Mouse (Mus musculus) heart, adult 2 months (tissue): Measurements from ENCODE around the gene Sdk2. TPM values are rescaled to one million over a fixed set of nuclear protein-coding genes. Genes with fewer than 3 reads are reported as not detected.

Source experiments
- DNase-seq, 2 experiments: peaks; one replicate each; pipeline ENCODE4 v3.0.0; 2021
- H3K27ac ChIP-seq: fragments of 200-600 bp; 2 replicates; pipeline ENCODE4 v1.8.1; 2022
- H3K27me3 ChIP-seq: fragments of 200-500 bp; 2 replicates; pipeline ENCODE4 v1.6.1; 2012; ENCODE audit warnings: mild to moderate bottlenecking, low read length, inconsistent platforms, mixed read lengths; ENCODE audit not compliant: control insufficient read depth, insufficient read depth
- H3K36me3 ChIP-seq: fragments of 200-500 bp; 2 replicates; pipeline ENCODE4 v1.6.1; 2012; ENCODE audit warnings: low read length, inconsistent platforms; ENCODE audit not compliant: control insufficient read depth, insufficient read depth
- H3K4me1 ChIP-seq: fragments of 200-500 bp; 2 replicates; pipeline ENCODE4 v1.6.1; 2011; ENCODE audit warnings: low read length; ENCODE audit not compliant: control insufficient read depth, insufficient read depth
- H3K4me3 ChIP-seq: fragments of 200-600 bp; 2 replicates; pipeline ENCODE4 v1.8.1; 2022
- H3K79me2 ChIP-seq: fragments of 200-500 bp; replicated peaks from 2 replicates; pipeline ENCODE4 v1.6.1; 2012; ENCODE audit warnings: mild to moderate bottlenecking, inconsistent platforms, low read length, moderate library complexity, mixed read lengths; ENCODE audit not compliant: control insufficient read depth, insufficient read depth
- H3K9ac ChIP-seq: fragments of 200-500 bp; 2 replicates; pipeline ENCODE4 v1.6.1; 2012; ENCODE audit warnings: low read depth, mild to moderate bottlenecking, control low read depth, inconsistent platforms, low read length, mixed read lengths
- CTCF ChIP-seq: fragments of 200-600 bp; IDR thresholded peaks from 2 replicates; pipeline ENCODE4 v1.8.1; 2022; ENCODE audit warnings: antibody characterized with exemption, mild to moderate bottlenecking, moderate library complexity
- EP300 ChIP-seq: fragments of 200-500 bp; IDR thresholded peaks from 2 replicates; pipeline ENCODE4 v1.6.1; 2011; ENCODE audit warnings: low read depth, low read length, control low read depth; ENCODE audit not compliant: insufficient read depth
- POLR2A ChIP-seq: fragments of 200-500 bp; IDR thresholded peaks from 2 replicates; pipeline ENCODE4 v1.6.1; 2011; ENCODE audit warnings: mild to moderate bottlenecking, low read depth, low read length, control low read depth; ENCODE audit not compliant: insufficient read depth
- WGBS: fragments of 180-500 bp; shearing (Covaris S2); methylation state at CpG from one replicate; pipeline ENCODE4 v1.1.7; 2018; 5-methylcytosine and 5-hydroxymethylcytosine counted together
- intact Hi-C: fragments of 180-260 bp; cut with DNase I; formaldehyde crosslinking; loops from one replicate; pipeline ENCODE4 v1.15.1; 2025
- polyA plus RNA-seq: library from polyadenylated mRNA; depleted of rRNA; stranded (reverse); fragments of >200 nt; gene quantifications from 2 replicates; pipeline ENCODE4 v1.2.3, GENCODE M21; 2012
- total RNA-seq, 2 experiments: library from RNA; stranded (reverse); gene quantifications; 2 replicates each; pipeline ENCODE4 v1.2.3; 2021

Sdk2 gene
- total and polyA plus RNA-seq, 3 experiments = 0.49 to 1.9 (median 1.5) TPM

DNA sequence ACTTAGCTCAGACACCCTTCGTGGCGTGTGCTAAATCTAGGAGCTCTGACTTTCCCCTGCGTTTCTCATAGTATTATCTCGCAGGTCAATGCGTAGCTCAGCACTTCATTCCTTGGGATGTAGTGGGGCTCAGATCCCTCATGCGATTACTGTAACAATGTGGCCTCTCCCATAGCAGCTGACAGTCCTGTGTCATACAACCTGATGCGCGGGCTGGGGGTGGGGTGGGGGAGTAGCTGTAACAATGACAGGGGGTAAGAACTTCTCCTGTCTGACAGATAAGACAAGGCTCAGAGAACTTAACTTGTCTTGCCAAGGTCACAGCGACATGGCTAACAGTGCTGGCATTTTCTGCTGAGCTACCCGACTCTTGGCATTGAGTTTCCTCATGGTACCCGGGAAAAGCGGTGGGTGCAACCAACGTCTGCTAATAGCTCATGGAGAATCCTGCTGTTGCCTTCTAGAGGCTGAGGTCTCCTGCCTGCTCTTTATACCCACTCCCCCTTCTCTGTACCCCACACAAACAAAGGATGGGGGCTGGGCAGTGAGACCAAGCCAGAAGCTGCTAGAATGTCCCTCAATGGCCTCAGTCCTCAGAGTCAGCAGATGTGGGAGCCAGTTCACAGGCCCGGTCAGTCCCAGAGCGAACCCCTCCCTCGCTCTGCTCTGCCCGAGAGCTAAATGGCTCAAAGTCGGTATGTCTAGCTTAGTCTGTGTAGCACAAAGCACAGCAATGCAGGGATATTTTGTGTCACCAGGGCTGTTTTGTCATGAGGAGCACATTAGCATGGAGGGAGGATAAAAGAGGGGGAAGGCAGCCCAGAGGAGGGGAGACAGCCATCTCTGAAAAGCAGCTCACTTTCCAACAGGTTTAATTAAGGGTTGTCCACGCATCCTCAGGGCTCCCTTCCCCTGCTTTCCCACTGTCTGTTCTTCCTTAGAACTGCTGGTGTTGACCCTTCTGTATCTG, 269.5 kb downstream of the Sdk2 start:
- no peak overlapping the region for H3K27ac ChIP-seq
- H3K9ac ChIP-seq = no peak overlapping the region
- no peaks in the 10 kb centered on the region for H3K79me2 ChIP-seq
- no peak overlapping the region for H3K4me3 ChIP-seq
- H3K4me1 ChIP-seq = peaks cover 3% of the 10 kb centered on the region
- 76% methylated on average over 19 of the region's 19 CpGs for WGBS
- TF ChIP-seq POLR2A = no peak
- TF ChIP-seq EP300 = no peak
- no peak for TF ChIP-seq CTCF
- H3K27me3 ChIP-seq = no peaks in the 10 kb centered on the region
- intact Hi-C loops = no loop called here
- H3K36me3 ChIP-seq = no peaks in the 10 kb centered on the region
- DNase-seq = no peak

DNA sequence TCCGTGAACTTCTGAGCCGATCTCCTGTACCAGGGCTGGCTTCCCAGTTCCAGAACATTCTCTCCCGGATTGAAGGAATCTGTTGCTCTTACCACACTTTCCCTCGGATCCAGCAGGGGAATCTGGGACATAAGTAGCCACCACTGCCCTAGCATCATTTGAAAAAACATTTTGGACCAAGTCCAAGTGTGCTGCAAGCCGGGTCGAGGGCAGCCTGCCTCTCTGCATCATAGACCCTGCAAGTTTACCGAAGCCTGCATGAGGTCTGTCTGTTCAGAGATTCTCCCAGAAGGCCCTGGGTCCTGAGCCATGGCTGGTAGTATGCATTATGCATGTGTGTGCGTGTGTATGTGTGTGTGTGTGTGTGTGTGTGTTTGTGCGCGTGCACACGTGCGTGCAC, 271.0 kb downstream of the Sdk2 start:
- WGBS = 77% methylated on average over 12 of the region's 12 CpGs
- intact Hi-C loops = no loop called here
- no peaks in the 10 kb centered on the region for H3K36me3 ChIP-seq
- DNase-seq = no peak
- no peak overlapping the region for H3K4me3 ChIP-seq
- no peaks in the 10 kb centered on the region for H3K79me2 ChIP-seq
- H3K9ac ChIP-seq = no peak overlapping the region
- TF ChIP-seq CTCF (no peak), POLR2A (no peak), EP300 (no peak)
- H3K4me1 ChIP-seq = no peaks in the 10 kb centered on the region
- H3K27me3 ChIP-seq = no peaks in the 10 kb centered on the region
- H3K27ac ChIP-seq = no peak overlapping the region

DNA sequence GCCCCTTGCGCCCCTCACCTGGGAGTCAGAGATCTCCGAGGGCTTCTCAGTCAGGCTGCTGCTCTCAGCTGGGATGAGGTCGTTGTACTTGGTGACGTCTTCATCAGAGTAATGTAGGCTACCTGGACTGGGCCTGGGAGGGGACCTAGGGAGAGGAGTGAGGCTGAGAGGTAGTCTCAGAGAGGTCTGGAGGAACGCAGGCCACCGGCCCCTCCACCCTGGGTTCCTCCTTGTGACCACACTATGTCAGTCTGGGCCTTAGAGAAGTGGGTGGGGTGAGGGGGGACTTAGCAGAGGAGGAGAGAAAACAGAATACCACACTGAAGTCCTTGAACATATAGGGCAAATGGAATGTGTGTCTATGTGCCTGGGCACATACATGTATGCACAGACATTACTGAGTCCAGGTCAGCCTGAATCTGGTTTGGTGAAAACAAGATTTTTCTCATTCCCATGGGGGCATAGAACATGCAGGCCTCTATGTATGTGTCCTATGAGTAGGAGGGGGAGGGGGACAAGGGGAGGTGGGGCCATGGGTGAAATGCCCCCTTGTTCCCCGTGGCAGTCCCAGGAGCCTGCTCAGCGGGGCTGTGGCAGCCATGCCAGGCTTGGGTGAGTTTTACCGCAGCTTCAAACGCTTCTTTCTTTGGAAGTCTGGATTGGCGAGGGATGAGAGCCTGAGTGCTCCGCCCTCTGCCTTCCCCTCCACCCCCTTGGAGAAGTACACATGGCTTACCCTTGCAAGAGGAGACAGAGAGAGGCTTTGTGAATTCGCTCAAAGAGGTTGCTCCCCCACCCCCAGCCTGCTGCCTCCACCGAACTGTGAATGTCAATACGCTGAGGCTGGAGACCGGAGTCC, 275.3 kb downstream of the Sdk2 start:
- no peak for DNase-seq
- intact Hi-C loops = no loop called here
- no peak overlapping the region for H3K9ac ChIP-seq
- no peaks in the 10 kb centered on the region for H3K79me2 ChIP-seq
- H3K4me3 ChIP-seq = no peak overlapping the region
- 85% methylated on average over 16 of the region's 16 CpGs for WGBS
- no peak overlapping the region for H3K27ac ChIP-seq
- TF ChIP-seq CTCF = no peak
- TF ChIP-seq EP300 = no peak
- TF ChIP-seq POLR2A = no peak
- peaks cover 9% of the 10 kb centered on the region for H3K4me1 ChIP-seq
- H3K27me3 ChIP-seq = no peaks in the 10 kb centered on the region
- H3K36me3 ChIP-seq = no peaks in the 10 kb centered on the region

DNA sequence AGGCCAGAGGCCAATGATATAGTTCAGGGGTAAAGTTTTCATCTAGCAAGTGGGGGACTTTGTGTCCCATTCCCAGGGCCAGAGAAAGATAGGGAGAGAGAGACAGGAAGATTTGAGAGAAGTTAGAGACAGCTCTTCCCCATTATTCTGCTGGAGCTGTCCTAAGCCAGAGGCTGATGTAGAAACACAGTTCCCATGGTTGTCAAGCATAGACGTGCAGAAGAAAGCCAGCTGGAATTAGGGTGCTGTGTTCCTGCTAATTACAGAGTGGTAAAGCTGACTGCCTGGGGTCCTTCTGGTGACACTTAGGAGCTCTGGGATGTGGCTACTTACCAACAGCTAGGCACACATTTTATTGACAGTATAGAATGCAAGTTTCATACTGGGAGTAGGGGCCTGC, 277.7 kb downstream of the Sdk2 start:
- no peak overlapping the region for H3K4me3 ChIP-seq
- 55% methylated on average over 1 of the region's 1 CpGs for WGBS
- no peak for DNase-seq
- no peaks in the 10 kb centered on the region for H3K27me3 ChIP-seq
- no peak for TF ChIP-seq CTCF
- no peak for TF ChIP-seq POLR2A
- TF ChIP-seq EP300 = no peak
- peak overlapping the region; percentile 55 for H3K27ac ChIP-seq
- H3K36me3 ChIP-seq = no peaks in the 10 kb centered on the region
- no peaks in the 10 kb centered on the region for H3K79me2 ChIP-seq
- intact Hi-C loops = loop anchor here (2.0 kb wide), 1 partner anchor 18 kb away; no protein-coding TSS in a partner anchor
- H3K9ac ChIP-seq = no peak overlapping the region
- peaks cover 9% of the 10 kb centered on the region for H3K4me1 ChIP-seq

DNA sequence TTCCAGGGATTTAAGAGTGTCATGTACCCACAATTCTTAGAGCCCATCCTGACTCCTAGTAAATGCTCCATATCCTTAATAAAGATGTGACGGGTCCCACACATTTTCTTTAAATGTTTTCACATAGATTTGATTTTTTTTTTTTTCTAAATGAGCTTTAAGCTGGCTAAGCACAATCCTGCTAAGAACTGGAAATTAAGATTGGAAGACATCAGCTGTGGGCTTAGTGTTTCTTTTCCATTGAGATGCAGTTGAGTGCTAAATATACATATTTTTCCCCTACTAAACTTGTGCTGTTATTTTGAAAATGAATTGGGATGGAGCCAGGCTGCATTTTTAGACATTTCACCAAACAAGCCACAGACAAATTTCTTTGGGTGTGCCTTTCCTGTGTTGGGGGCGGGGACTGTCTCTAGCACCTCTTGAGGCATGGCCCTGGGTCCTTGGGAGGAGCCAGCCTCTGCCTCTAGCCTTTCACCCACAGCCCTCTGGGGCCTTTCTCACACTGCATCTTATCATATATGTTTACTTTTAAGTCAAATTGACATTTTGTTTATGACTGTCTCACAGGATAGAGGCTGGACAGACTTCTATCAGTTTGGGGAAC, 278.6 kb downstream of the Sdk2 start:
- peak overlapping the region; percentile 66 for H3K27ac ChIP-seq
- no peaks in the 10 kb centered on the region for H3K27me3 ChIP-seq
- H3K9ac ChIP-seq = no peak overlapping the region
- no peaks in the 10 kb centered on the region for H3K36me3 ChIP-seq
- H3K79me2 ChIP-seq = no peaks in the 10 kb centered on the region
- WGBS = 41% methylated on average over 2 of the region's 2 CpGs
- DNase-seq = peak in 1 of 2 experiments; percentile 71
- intact Hi-C loops = loop anchor here (2.0 kb wide), 1 partner anchor 19 kb away; no protein-coding TSS in a partner anchor
- H3K4me3 ChIP-seq = no peak overlapping the region
- TF ChIP-seq CTCF (no peak), EP300 (0 out of 2 replicates have a peak, but pooled peaks have one; percentile 16)
- H3K4me1 ChIP-seq = peaks cover 9% of the 10 kb centered on the region
